Mouse (Mus musculus): Measurements from ENCODE around the gene Hist1h3g. TPM values are rescaled to one million over a fixed set of nuclear protein-coding genes. Genes with fewer than 3 reads are reported as not detected.

Hist1h3g gene
- polyA plus RNA-seq, 1 experiment from 2014 or later = not detected

Other genes starting within 250 kb of the Hist1h3g start
- gene Zfp322a, start 166.2 kb upstream of the Hist1h3g start, polyA plus RNA-seq (2014; fragmentation: Illumina TruSeq; extraction: RNeasy Lipid Tissue Mini Kit (QIAGEN cat#74804); ENCODE audit: low replicate concordance) = 62.6 TPM
- gene Abt1, start 111.6 kb upstream of the Hist1h3g start, polyA plus RNA-seq (2014; fragmentation: Illumina TruSeq; extraction: RNeasy Lipid Tissue Mini Kit (QIAGEN cat#74804); ENCODE audit: low replicate concordance) = 1.4 TPM
- not detected for gene Btn1a1, start 69.5 kb upstream of the Hist1h3g start, polyA plus RNA-seq (2014; fragmentation: Illumina TruSeq; extraction: RNeasy Lipid Tissue Mini Kit (QIAGEN cat#74804); ENCODE audit: low replicate concordance)
- gene Btn2a2, start 46.6 kb upstream of the Hist1h3g start, polyA plus RNA-seq (2014; fragmentation: Illumina TruSeq; extraction: RNeasy Lipid Tissue Mini Kit (QIAGEN cat#74804); ENCODE audit: low replicate concordance) = not detected
- gene Hist1h4h, start 4.4 kb upstream of the Hist1h3g start, polyA plus RNA-seq (2014; fragmentation: Illumina TruSeq; extraction: RNeasy Lipid Tissue Mini Kit (QIAGEN cat#74804); ENCODE audit: low replicate concordance) = not detected
- gene Hist1h2af, start 1.5 kb upstream of the Hist1h3g start, polyA plus RNA-seq (2014; fragmentation: Illumina TruSeq; extraction: RNeasy Lipid Tissue Mini Kit (QIAGEN cat#74804); ENCODE audit: low replicate concordance) = not detected
- gene Hist1h2bh, start 8.0 kb downstream of the Hist1h3g start, polyA plus RNA-seq (2014; fragmentation: Illumina TruSeq; extraction: RNeasy Lipid Tissue Mini Kit (QIAGEN cat#74804); ENCODE audit: low replicate concordance) = 0.59 TPM
- not detected for gene Hist1h3f, start 8.6 kb downstream of the Hist1h3g start, polyA plus RNA-seq (2014; fragmentation: Illumina TruSeq; extraction: RNeasy Lipid Tissue Mini Kit (QIAGEN cat#74804); ENCODE audit: low replicate concordance)
- not detected for gene Hist1h4f, start 16.2 kb downstream of the Hist1h3g start, polyA plus RNA-seq (2014; fragmentation: Illumina TruSeq; extraction: RNeasy Lipid Tissue Mini Kit (QIAGEN cat#74804); ENCODE audit: low replicate concordance)
- gene Hist1h1d, start 17.8 kb downstream of the Hist1h3g start, polyA plus RNA-seq (2014; fragmentation: Illumina TruSeq; extraction: RNeasy Lipid Tissue Mini Kit (QIAGEN cat#74804); ENCODE audit: low replicate concordance) = 0.52 TPM
- 0.56 TPM for gene Hist1h3e, start 26.9 kb downstream of the Hist1h3g start, polyA plus RNA-seq (2014; fragmentation: Illumina TruSeq; extraction: RNeasy Lipid Tissue Mini Kit (QIAGEN cat#74804); ENCODE audit: low replicate concordance)
- 0.97 TPM for gene Hist1h2ae, start 35.8 kb downstream of the Hist1h3g start, polyA plus RNA-seq (2014; fragmentation: Illumina TruSeq; extraction: RNeasy Lipid Tissue Mini Kit (QIAGEN cat#74804); ENCODE audit: low replicate concordance)
- 0.85 TPM for gene Hist1h2bg, start 36.0 kb downstream of the Hist1h3g start, polyA plus RNA-seq (2014; fragmentation: Illumina TruSeq; extraction: RNeasy Lipid Tissue Mini Kit (QIAGEN cat#74804); ENCODE audit: low replicate concordance)
- not detected for gene Hist1h2bf, start 38.8 kb downstream of the Hist1h3g start, polyA plus RNA-seq (2014; fragmentation: Illumina TruSeq; extraction: RNeasy Lipid Tissue Mini Kit (QIAGEN cat#74804); ENCODE audit: low replicate concordance)
- gene Hist1h2ad, start 39.0 kb downstream of the Hist1h3g start, polyA plus RNA-seq (2014; fragmentation: Illumina TruSeq; extraction: RNeasy Lipid Tissue Mini Kit (QIAGEN cat#74804); ENCODE audit: low replicate concordance) = not detected
- gene Hist1h3d, start 40.3 kb downstream of the Hist1h3g start, polyA plus RNA-seq (2014; fragmentation: Illumina TruSeq; extraction: RNeasy Lipid Tissue Mini Kit (QIAGEN cat#74804); ENCODE audit: low replicate concordance) = 1.4 TPM
- 0.67 TPM for gene Hist1h4d, start 46.2 kb downstream of the Hist1h3g start, polyA plus RNA-seq (2014; fragmentation: Illumina TruSeq; extraction: RNeasy Lipid Tissue Mini Kit (QIAGEN cat#74804); ENCODE audit: low replicate concordance)
- 2.2 TPM for gene Hist1h2be, start 85.7 kb downstream of the Hist1h3g start, polyA plus RNA-seq (2014; fragmentation: Illumina TruSeq; extraction: RNeasy Lipid Tissue Mini Kit (QIAGEN cat#74804); ENCODE audit: low replicate concordance)
- 0.30 TPM for gene Hist1h1e, start 87.1 kb downstream of the Hist1h3g start, polyA plus RNA-seq (2014; fragmentation: Illumina TruSeq; extraction: RNeasy Lipid Tissue Mini Kit (QIAGEN cat#74804); ENCODE audit: low replicate concordance)
- 1.2 TPM for gene Hist1h2ac, start 148.5 kb downstream of the Hist1h3g start, polyA plus RNA-seq (2014; fragmentation: Illumina TruSeq; extraction: RNeasy Lipid Tissue Mini Kit (QIAGEN cat#74804); ENCODE audit: low replicate concordance)
- 239 TPM for gene Hist1h2bc, start 148.8 kb downstream of the Hist1h3g start, polyA plus RNA-seq (2014; fragmentation: Illumina TruSeq; extraction: RNeasy Lipid Tissue Mini Kit (QIAGEN cat#74804); ENCODE audit: low replicate concordance)
- not detected for gene Hist1h1t, start 160.4 kb downstream of the Hist1h3g start, polyA plus RNA-seq (2014; fragmentation: Illumina TruSeq; extraction: RNeasy Lipid Tissue Mini Kit (QIAGEN cat#74804); ENCODE audit: low replicate concordance)
- gene Hist1h4c, start 163.0 kb downstream of the Hist1h3g start, polyA plus RNA-seq (2014; fragmentation: Illumina TruSeq; extraction: RNeasy Lipid Tissue Mini Kit (QIAGEN cat#74804); ENCODE audit: low replicate concordance) = 1.6 TPM
- 13.5 TPM for gene Hfe, start 175.4 kb downstream of the Hist1h3g start, polyA plus RNA-seq (2014; fragmentation: Illumina TruSeq; extraction: RNeasy Lipid Tissue Mini Kit (QIAGEN cat#74804); ENCODE audit: low replicate concordance)
- gene Hist1h1c, start 203.4 kb downstream of the Hist1h3g start, polyA plus RNA-seq (2014; fragmentation: Illumina TruSeq; extraction: RNeasy Lipid Tissue Mini Kit (QIAGEN cat#74804); ENCODE audit: low replicate concordance) = 15.6 TPM
- not detected for gene Hist1h3c, start 210.2 kb downstream of the Hist1h3g start, polyA plus RNA-seq (2014; fragmentation: Illumina TruSeq; extraction: RNeasy Lipid Tissue Mini Kit (QIAGEN cat#74804); ENCODE audit: low replicate concordance)
- not detected for gene Hist1h2bb, start 211.3 kb downstream of the Hist1h3g start, polyA plus RNA-seq (2014; fragmentation: Illumina TruSeq; extraction: RNeasy Lipid Tissue Mini Kit (QIAGEN cat#74804); ENCODE audit: low replicate concordance)
- not detected for gene Hist1h2ab, start 215.7 kb downstream of the Hist1h3g start, polyA plus RNA-seq (2014; fragmentation: Illumina TruSeq; extraction: RNeasy Lipid Tissue Mini Kit (QIAGEN cat#74804); ENCODE audit: low replicate concordance)
- not detected for gene Hist1h3b, start 216.8 kb downstream of the Hist1h3g start, polyA plus RNA-seq (2014; fragmentation: Illumina TruSeq; extraction: RNeasy Lipid Tissue Mini Kit (QIAGEN cat#74804); ENCODE audit: low replicate concordance)
- gene Hist1h4b, start 221.6 kb downstream of the Hist1h3g start, polyA plus RNA-seq (2014; fragmentation: Illumina TruSeq; extraction: RNeasy Lipid Tissue Mini Kit (QIAGEN cat#74804); ENCODE audit: low replicate concordance) = not detected
- not detected for gene Hist1h4a, start 225.8 kb downstream of the Hist1h3g start, polyA plus RNA-seq (2014; fragmentation: Illumina TruSeq; extraction: RNeasy Lipid Tissue Mini Kit (QIAGEN cat#74804); ENCODE audit: low replicate concordance)
- gene Hist1h3a, start 227.0 kb downstream of the Hist1h3g start, polyA plus RNA-seq (2014; fragmentation: Illumina TruSeq; extraction: RNeasy Lipid Tissue Mini Kit (QIAGEN cat#74804); ENCODE audit: low replicate concordance) = not detected
- gene Hist1h1a, start 228.2 kb downstream of the Hist1h3g start, polyA plus RNA-seq (2014; fragmentation: Illumina TruSeq; extraction: RNeasy Lipid Tissue Mini Kit (QIAGEN cat#74804); ENCODE audit: low replicate concordance) = not detected
- gene Trim38, start 234.5 kb downstream of the Hist1h3g start, polyA plus RNA-seq (2014; fragmentation: Illumina TruSeq; extraction: RNeasy Lipid Tissue Mini Kit (QIAGEN cat#74804); ENCODE audit: low replicate concordance) = 67.0 TPM

Data from small intestine, adult 10 weeks (tissue).